Mouse (Mus musculus): ENCODE results near the gene Olfr811.

The Olfr811 gene

GRCm38 (mm10) chr10:129804296-129804695, at the start of gene Olfr811:
Olfr811 (minus strand) TSS chr10:129804396.
- no peak for DNase-seq (ENCODE audit: low read depth, low spot score)

GRCm38 (mm10) chr10:129847343-129847742, 43.1 kb upstream of the Olfr811 start:
- DNase-seq (ENCODE audit: low read depth, low spot score): no peak

GRCm38 (mm10) chr10:129845994-129846393, 41.8 kb upstream of the Olfr811 start, which contains the start of gene Olfr812:
Olfr812 (minus strand) TSS chr10:129846094.
- DNase-seq (ENCODE audit: low read depth, low spot score): no peak

GRCm38 (mm10) chr10:129794817-129795216, 9.4 kb downstream of the Olfr811 start, which contains the start of gene Olfr810:
Olfr810 (minus strand) TSS chr10:129794917.
- DNase-seq (ENCODE audit: low read depth, low spot score): no peak

GRCm38 (mm10) chr10:129778123-129778522, 26.1 kb downstream of the Olfr811 start:
- DNase-seq (ENCODE audit: low read depth, low spot score): no peak

- no peak for DNase-seq (ENCODE audit: low read depth, low spot score)
These were observed 29.9 kb downstream of the Olfr811 start, which contains the start of gene Olfr809 for GRCm38 (mm10) chr10:129774338-129774737. Olfr809 (plus strand) TSS chr10:129774638.

GRCm38 (mm10) chr10:129765182-129765581, 39.0 kb downstream of the Olfr811 start, which contains the start of gene Olfr808:
Olfr808 (plus strand) TSS chr10:129765482.
- DNase-seq (ENCODE audit: low read depth, low spot score): no peak

GRCm38 (mm10) chr10:129757693-129758092, 46.5 kb downstream of the Olfr811 start, which contains the start of gene Olfr807:
Olfr807 (minus strand) TSS chr10:129757793.
- no peak for DNase-seq (ENCODE audit: low read depth, low spot score)
